Mouse (Mus musculus) G1E (cell line): ENCODE data around the gene Tas2r135. TPM values are rescaled to one million over a fixed set of nuclear protein-coding genes. Genes with fewer than 3 reads are reported as not detected.

ENCODE experiments used
- ATAC-seq: 2 replicates; pipeline ENCODE4 v1.8.0; 2016; ENCODE audit warnings: mild to moderate bottlenecking; ENCODE audit not compliant: insufficient number of reproducible peaks, poor library complexity, low FRiP score, severe bottlenecking; ENCODE audit errors: extremely low read depth
- DNase-seq: peaks from one replicate; pipeline ENCODE4 v3.0.0; 2012; ENCODE audit warnings: low spot score
- H3K27me3 ChIP-seq: 2 replicates; pipeline ENCODE4 v1.6.1; 2012; ENCODE audit warnings: mild to moderate bottlenecking, low read length, inconsistent platforms; ENCODE audit not compliant: insufficient read depth
- H3K36me3 ChIP-seq: replicated peaks from 2 replicates; pipeline ENCODE3; 2012; ENCODE audit warnings: mild to moderate bottlenecking, inconsistent platforms
- H3K4me1 ChIP-seq: 2 replicates; pipeline ENCODE4 v1.6.1; 2012; ENCODE audit warnings: low read depth, low read length, inconsistent platforms, mixed read lengths; ENCODE audit not compliant: insufficient read depth
- H3K4me3 ChIP-seq: 2 replicates; pipeline ENCODE4 v1.5.1; 2012; ENCODE audit warnings: low read depth, mild to moderate bottlenecking, inconsistent platforms, low read length, moderate library complexity, mixed read lengths
- H3K9me3 ChIP-seq: replicated peaks from 2 replicates; pipeline ENCODE4 v1.6.1; 2012; ENCODE audit warnings: inconsistent platforms
- CTCF ChIP-seq: IDR thresholded peaks from 2 replicates; pipeline ENCODE4 v1.5.1; 2012; ENCODE audit warnings: low read depth, low read length, inconsistent platforms, mixed read lengths
- GATA1 ChIP-seq: IDR thresholded peaks from 2 replicates; pipeline ENCODE4 v1.6.1; 2012; ENCODE audit warnings: borderline replicate concordance, low read length, inconsistent platforms, mixed read lengths
- GATA2 ChIP-seq: IDR thresholded peaks from 2 replicates; pipeline ENCODE4 v1.6.1; 2012; ENCODE audit warnings: low read depth, low read length, inconsistent platforms, borderline replicate concordance
- POLR2AphosphoS5 ChIP-seq: IDR thresholded peaks from 2 replicates; pipeline ENCODE4 v1.6.1; 2012; ENCODE audit warnings: low read depth, low read length, inconsistent platforms; ENCODE audit not compliant: insufficient replicate concordance
- TAL1 ChIP-seq: conservative IDR thresholded peaks from 2 replicates; pipeline ENCODE4 v1.6.1; 2012; ENCODE audit warnings: low read depth, low read length, inconsistent platforms, mixed read lengths
- polyA plus RNA-seq: library from polyadenylated mRNA; stranded (reverse); fragments of >175 nt; gene quantifications from 2 replicates; pipeline ENCODE4 v1.2.3, GENCODE M21; 2012
- total RNA-seq, 2 experiments: library from RNA; stranded (forward) in 1 of 2; stranded (reverse) in 1 of 2; fragments of 200-1000 nt in 1 of 2; fragments of >200 nt in 1 of 2; fragmentation: Nextera tagmentation in 1 of 2; gene quantifications; 2 replicates each; pipeline ENCODE4 v1.2.3; 2014 to 2017

Gene Tas2r135
- total RNA-seq (2014; fragmentation: Nextera tagmentation), result not detected in 2 replicates
- total RNA-seq (2017), result 0.27 TPM in 1 of 2 replicates, not detected in the other
- not detected in 2 replicates for polyA plus RNA-seq

DNA sequence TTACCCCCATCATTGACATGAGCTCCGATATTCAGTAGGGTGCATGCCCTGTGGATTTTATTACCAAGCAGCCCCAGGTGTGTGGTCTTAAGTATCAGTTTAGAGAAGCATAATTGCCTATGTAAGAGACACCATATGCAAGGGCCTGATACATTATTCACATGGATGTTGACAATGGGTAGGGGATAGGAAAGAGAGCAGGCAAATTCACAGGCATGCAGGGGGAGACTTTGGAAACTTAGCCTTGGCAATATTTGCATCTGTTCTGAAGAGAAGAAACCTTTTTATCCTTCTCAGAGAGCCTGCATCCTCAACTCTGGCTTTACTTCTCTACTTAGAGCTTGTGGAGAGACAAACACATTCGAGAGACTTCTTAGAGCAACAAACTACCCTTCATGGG lies at the start of gene Tas2r135:
Gene Tas2r135, plus strand, starts transcription at position 301 of the 400 bp plus-strand sequence.
- DNase-seq (no peak), ATAC-seq (no peak)
- no peaks in the 10 kb centered on the region for H3K4me1 ChIP-seq
- H3K4me3 ChIP-seq, result no peak within 1 kb of the TSS
- TF ChIP-seq GATA1, result no peak
- H3K27me3 ChIP-seq, result no peaks in the 10 kb centered on the region
- no peaks in the 10 kb centered on the region for H3K36me3 ChIP-seq
- H3K9me3 ChIP-seq, result no peaks in the 10 kb centered on the region

DNA sequence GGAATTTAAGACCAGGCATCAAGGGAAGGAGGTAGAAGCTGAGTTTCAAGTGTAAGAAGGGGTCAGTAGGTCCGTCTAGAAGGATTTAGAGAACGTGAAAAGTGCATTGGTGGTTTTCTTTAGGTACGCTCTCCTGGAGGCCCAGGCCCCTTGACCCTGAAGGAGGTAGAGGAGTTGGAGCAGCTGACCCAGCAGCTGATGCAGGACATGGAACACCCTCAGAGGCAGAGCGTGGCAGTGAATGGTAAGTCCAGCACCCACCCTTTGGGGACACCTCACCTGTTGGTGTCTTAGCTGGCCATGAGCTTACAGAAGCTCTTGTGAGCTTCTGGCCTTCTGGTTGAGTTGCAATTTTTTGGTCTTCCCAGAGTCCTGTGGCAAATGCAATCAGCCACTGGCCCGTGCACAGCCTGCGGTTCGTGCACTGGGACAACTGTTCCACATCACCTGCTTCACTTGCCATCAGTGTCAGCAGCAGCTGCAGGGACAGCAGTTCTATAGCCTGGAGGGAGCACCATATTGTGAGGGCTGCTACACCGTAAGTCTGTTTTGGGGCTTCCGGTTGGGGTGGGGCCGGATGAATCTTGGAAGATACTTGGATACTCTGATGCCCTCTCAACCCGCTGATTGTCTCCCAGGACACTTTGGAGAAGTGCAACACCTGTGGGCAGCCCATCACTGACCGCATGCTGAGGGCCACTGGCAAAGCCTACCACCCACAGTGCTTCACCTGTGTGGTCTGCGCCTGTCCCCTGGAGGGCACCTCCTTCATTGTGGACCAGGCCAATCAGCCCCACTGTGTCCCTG lies 49.2 kb upstream of the Tas2r135 start:
- Histone ChIP-seq H3K4me3 (no peak overlapping the region), H3K27me3 (0 out of 2 replicates have a peak, but pooled peaks cover under 1% of the 10 kb centered on the region), H3K9me3 (no peaks in the 10 kb centered on the region), H3K4me1 (peaks cover 38% of the 10 kb centered on the region), H3K36me3 (peaks cover 44% of the 10 kb centered on the region)
- DNase-seq (no peak), ATAC-seq (no peak)
- no peak for TF ChIP-seq POLR2AphosphoS5
- TF ChIP-seq GATA1, result no peak
- TF ChIP-seq GATA2, result no peak
- no peak for TF ChIP-seq CTCF
- TF ChIP-seq TAL1, result no peak

DNA sequence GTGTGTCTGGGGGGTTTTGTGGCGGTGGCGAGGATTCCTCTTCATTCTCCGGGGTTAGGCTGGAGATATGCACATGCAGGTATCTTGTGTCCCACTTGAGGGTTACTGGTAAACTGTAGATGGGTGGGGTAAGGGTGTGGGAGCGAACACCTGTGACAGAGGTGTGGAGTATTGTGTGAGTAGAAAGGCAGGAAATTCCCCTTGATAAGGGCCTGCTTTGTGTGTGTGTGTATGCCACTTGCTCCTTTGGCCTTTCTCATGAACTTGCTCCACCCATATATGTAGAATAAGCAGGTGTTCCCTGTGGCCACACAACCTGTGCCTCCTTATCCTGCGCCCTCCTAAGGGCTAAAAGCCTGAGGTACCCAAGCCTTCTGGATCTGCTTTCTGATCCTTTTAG lies 48.3 kb upstream of the Tas2r135 start:
- Histone ChIP-seq H3K4me1 (peaks cover 29% of the 10 kb centered on the region), H3K27me3 (no peaks in the 10 kb centered on the region), H3K36me3 (peaks cover 38% of the 10 kb centered on the region), H3K4me3 (no peak overlapping the region), H3K9me3 (no peaks in the 10 kb centered on the region)
- DNase-seq (no peak), ATAC-seq (no peak)
- no peak for TF ChIP-seq GATA1
- no peak for TF ChIP-seq CTCF
- TF ChIP-seq TAL1, result no peak
- no peak for TF ChIP-seq POLR2AphosphoS5
- no peak for TF ChIP-seq GATA2

DNA sequence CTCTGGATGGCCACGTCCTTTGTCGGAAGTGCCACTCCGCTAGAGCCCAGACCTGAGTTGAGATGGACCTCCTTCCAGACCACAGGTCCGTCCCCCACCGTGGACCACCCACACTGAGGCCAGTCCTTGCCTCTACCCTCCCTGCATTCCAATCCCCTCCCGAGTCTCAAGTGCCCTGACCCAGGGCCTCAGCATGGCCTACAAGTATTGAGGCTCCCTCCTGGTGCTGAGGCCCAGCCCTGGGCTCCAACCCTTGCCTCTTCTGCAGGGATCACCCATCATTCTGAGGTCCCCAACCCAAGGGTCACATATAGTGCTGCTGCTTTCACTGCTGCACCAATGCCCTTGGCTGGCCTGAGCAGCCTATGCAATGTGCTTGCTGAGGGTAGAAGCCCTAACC lies 47.3 kb upstream of the Tas2r135 start:
- peaks cover 38% of the 10 kb centered on the region for H3K36me3 ChIP-seq
- no peak for DNase-seq
- no peak overlapping the region for H3K4me3 ChIP-seq
- ATAC-seq, result no peak
- H3K4me1 ChIP-seq, result peaks cover 20% of the 10 kb centered on the region
- peaks cover 5% of the 10 kb centered on the region for H3K27me3 ChIP-seq
- no peak for TF ChIP-seq TAL1
- TF ChIP-seq CTCF, result no peak
- no peak for TF ChIP-seq POLR2AphosphoS5
- no peak for TF ChIP-seq GATA1
- TF ChIP-seq GATA2, result no peak
- no peaks in the 10 kb centered on the region for H3K9me3 ChIP-seq

DNA sequence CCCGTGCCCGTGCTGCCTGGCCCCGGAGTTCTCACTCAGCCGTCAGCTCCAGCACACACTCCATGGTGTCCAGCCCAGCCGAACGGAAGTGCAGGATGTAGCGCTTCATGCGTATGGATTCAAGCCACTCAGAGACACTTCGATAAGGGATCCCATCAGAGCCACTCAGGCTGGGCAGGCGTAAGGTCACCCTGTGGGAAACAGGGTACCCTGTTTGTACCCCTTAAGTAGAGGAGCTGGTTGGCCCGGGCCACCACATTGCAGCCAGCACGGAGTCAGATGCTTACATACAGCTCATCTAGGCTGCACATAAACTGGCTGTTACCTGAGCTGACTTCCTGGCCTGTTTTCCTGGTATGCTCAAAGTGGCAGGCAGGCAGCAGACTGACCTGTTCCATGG lies 46.3 kb upstream of the Tas2r135 start:
- Histone ChIP-seq H3K4me3 (no peak overlapping the region), H3K36me3 (peaks cover 38% of the 10 kb centered on the region)
- DNase-seq, result no peak

DNA sequence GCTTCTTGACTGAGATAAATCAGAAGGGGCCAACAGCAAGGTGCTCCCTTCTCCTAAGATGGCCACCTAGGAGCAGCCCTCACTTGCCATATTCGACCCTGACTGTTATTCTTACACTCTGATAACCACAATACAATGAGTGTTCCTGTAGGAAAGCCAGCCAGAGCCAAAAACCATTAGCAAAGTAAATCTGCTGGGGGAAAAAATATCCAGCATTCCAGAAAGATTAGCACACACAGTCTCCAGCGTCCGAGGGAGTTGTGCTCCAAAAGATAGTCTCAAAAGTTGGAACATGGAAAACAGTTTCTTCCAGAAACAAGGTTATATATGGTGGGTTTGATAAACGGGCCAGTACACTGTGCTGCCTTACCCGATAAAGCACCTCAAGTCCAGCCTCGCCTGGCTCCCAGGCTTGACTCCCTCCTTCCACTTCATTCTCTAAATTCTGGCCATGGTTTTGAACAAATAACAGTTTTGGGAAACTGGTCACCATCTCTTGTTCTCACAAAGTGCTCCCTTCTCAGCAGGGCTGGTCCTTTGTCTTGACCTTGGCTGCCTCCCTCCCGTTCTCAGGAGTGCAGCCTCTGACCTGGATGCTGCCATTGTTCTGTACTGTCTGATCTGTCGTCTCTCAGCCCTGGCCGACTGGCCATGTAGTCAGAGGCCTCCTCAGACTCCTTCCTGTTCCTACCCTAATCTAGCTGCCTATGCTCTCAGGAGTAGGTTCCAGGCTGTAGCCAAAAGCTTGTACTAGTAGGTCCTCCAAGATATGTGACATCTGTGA lies 45.7 kb upstream of the Tas2r135 start:
- H3K36me3 ChIP-seq, result peaks cover 38% of the 10 kb centered on the region
- H3K9me3 ChIP-seq, result no peaks in the 10 kb centered on the region
- no peak for DNase-seq
- TF ChIP-seq TAL1, result no peak
- no peak for TF ChIP-seq GATA1
- no peak for TF ChIP-seq POLR2AphosphoS5
- no peak for TF ChIP-seq CTCF
- no peak for TF ChIP-seq GATA2
- H3K27me3 ChIP-seq, result peaks cover 16% of the 10 kb centered on the region
- H3K4me3 ChIP-seq, result no peak overlapping the region
- no peak for ATAC-seq
- H3K4me1 ChIP-seq, result peaks cover 4% of the 10 kb centered on the region

More for the DNA sequence above, 46.3 kb upstream of the Tas2r135 start:
- no peak for ATAC-seq
- Histone ChIP-seq H3K27me3 (peaks cover 10% of the 10 kb centered on the region), H3K4me1 (peaks cover 11% of the 10 kb centered on the region), H3K9me3 (no peaks in the 10 kb centered on the region)
- no peak for TF ChIP-seq CTCF
- no peak for TF ChIP-seq GATA2
- no peak for TF ChIP-seq POLR2AphosphoS5
- no peak for TF ChIP-seq TAL1
- TF ChIP-seq GATA1, result no peak
